ENCODE assay signal across 9 mouse cellular contexts in the genomic region with DNA sequence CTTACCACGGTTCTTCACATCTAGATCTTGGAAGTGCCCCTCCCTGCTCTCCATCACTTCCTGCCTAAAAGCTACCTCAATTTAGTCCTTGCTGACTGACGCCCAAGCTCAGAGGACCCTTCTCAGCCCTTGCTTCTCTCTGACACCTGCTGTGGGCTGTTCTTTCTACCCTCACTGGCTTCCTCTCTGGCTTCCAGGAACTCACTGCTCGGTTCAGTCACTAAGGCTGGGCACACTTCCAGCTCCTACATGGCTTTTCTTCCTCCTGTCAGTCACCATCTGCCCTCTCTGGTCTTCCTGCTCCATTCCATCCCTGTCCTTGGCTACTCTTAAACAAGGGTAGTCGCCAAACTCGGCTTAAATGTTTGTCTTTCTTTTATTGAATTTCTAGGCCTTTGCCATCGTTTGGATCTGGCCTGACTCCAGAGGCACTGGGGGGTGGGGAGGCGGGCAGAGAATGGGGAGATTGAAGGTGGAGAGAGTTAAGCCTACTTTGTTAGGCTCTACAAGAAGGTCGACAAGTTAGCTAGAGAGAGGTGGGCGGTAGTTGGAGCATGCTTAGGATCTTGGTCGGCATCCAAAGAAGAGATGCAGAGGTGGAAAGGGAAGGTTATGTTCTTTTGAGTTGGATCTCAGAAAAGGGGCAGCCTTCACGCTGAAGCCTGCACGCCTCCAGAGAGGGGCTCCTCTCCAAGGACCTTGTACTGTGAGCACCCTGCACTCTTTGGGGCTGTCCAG. TPM values are rescaled to one million over a fixed set of nuclear protein-coding genes. Genes with fewer than 3 reads are reported as not detected.
DNase-seq lines count a peak whose midpoint lies in the region; ATAC-seq lines count a peak whose summit lies in the region.
"Had no signal": no experiment of that assay in that cellular context is flagged by ENCODE, and none has a peak within 500 bp of the region (broad histone marks: within the 10 kb centered on the region; RNA-seq: fewer than 3 reads in every experiment).

No protein-coding gene starts in this region.

- H3K27ac ChIP-seq in midbrain, embryonic 14.5 days (replicated peaks; ENCODE audit: low read depth, low read length) = no peak overlapping the region
- H3K27ac ChIP-seq in midbrain, embryonic 15.5 days = no peak overlapping the region
- H3K27ac ChIP-seq in heart, embryonic 12.5 days (ENCODE audit: poor library complexity, severe bottlenecking) = no peak overlapping the region
- H3K27ac ChIP-seq in liver, embryonic 12.5 days = peak overlapping the region; percentile 91
- H3K27ac ChIP-seq: embryonic facial prominence, embryonic 13.5 days had no signal

- 79% methylated on average over 12 of the region's 12 CpGs for WGBS in midbrain, embryonic 14.5 days
- WGBS in midbrain, embryonic 15.5 days = 75% methylated on average over 12 of the region's 12 CpGs
- 63% methylated on average over 12 of the region's 12 CpGs for WGBS in heart, embryonic 12.5 days
- 43% methylated on average over 12 of the region's 12 CpGs for WGBS in liver, embryonic 12.5 days (ENCODE audit: insufficient replicate concordance)

- no peaks in the 10 kb centered on the region for H3K9me3 ChIP-seq in midbrain, embryonic 14.5 days (ENCODE audit: control insufficient read depth, low read length)
- H3K9me3 ChIP-seq in midbrain, embryonic 15.5 days = no peaks in the 10 kb centered on the region
- no peaks in the 10 kb centered on the region for H3K9me3 ChIP-seq in heart, embryonic 12.5 days (replicated peaks)
- no peaks in the 10 kb centered on the region for H3K9me3 ChIP-seq in liver, embryonic 12.5 days (replicated peaks)
- H3K9me3 ChIP-seq: embryonic facial prominence, embryonic 13.5 days had no signal

- no peak overlapping the region for H3K4me2 ChIP-seq in midbrain, embryonic 14.5 days (ENCODE audit: low read length)
- H3K4me2 ChIP-seq in midbrain, embryonic 15.5 days = no peak overlapping the region
- peak overlapping the region; percentile 21 for H3K4me2 ChIP-seq in heart, embryonic 12.5 days
- peak overlapping the region; percentile 60 for H3K4me2 ChIP-seq in liver, embryonic 12.5 days
- H3K4me2 ChIP-seq: embryonic facial prominence, embryonic 13.5 days had no signal

- H3K36me3 ChIP-seq in midbrain, embryonic 14.5 days (ENCODE audit: control insufficient read depth, insufficient read depth, low read length) = no peaks in the 10 kb centered on the region
- no peaks in the 10 kb centered on the region for H3K36me3 ChIP-seq in midbrain, embryonic 15.5 days (replicated peaks)
- no peaks in the 10 kb centered on the region for H3K36me3 ChIP-seq in heart, embryonic 12.5 days
- H3K36me3 ChIP-seq in liver, embryonic 12.5 days = no peaks in the 10 kb centered on the region
- H3K36me3 ChIP-seq: embryonic facial prominence, embryonic 13.5 days had no signal

- H3K4me3 ChIP-seq in midbrain, embryonic 14.5 days (replicated peaks; ENCODE audit: low read depth, low read length) = no peak overlapping the region
- H3K4me3 ChIP-seq in midbrain, embryonic 15.5 days = no peak overlapping the region
- H3K4me3 ChIP-seq in heart, embryonic 12.5 days = no peak overlapping the region
- H3K4me3 ChIP-seq in liver, embryonic 12.5 days = peak overlapping the region; percentile 21; the same call in 1 of the 2 replicates
- H3K4me3 ChIP-seq: embryonic facial prominence, embryonic 13.5 days had no signal

- no peak for ATAC-seq in midbrain, embryonic 14.5 days (ENCODE audit: low FRiP score, low TSS enrichment)
- ATAC-seq in midbrain, embryonic 15.5 days (replicated peaks) = no peak
- no peak for ATAC-seq in heart, embryonic 12.5 days (ENCODE audit: insufficient number of reproducible peaks, low FRiP score)
- no peak for ATAC-seq in liver, embryonic 12.5 days

- DNase-seq in cerebellum, adult 18-20 months = peak; percentile 6 to 19
- no peak for DNase-seq in cerebellum, adult 11-12 months
- peak; percentile 9 for DNase-seq in midbrain, embryonic 14.5 days
- peak; percentile 23 to 33 for DNase-seq in thymus, postnatal 10 days (ENCODE audit: low spot score in 2 of 2)
- no peak for DNase-seq in right cerebral cortex, postnatal 36 days (ENCODE audit: low spot score in 2 of 2)

- no peak overlapping the region for H3K9ac ChIP-seq in midbrain, embryonic 14.5 days (replicated peaks; ENCODE audit: low read length)
- H3K9ac ChIP-seq in midbrain, embryonic 15.5 days = no peak overlapping the region
- no peak overlapping the region for H3K9ac ChIP-seq in heart, embryonic 12.5 days
- H3K9ac ChIP-seq in liver, embryonic 12.5 days = peak overlapping the region; percentile 12; the same call in 1 of the 2 replicates
- H3K9ac ChIP-seq: embryonic facial prominence, embryonic 13.5 days had no signal

- H3K4me1 ChIP-seq in midbrain, embryonic 14.5 days (ENCODE audit: control insufficient read depth, insufficient read depth, low read length) = no peaks in the 10 kb centered on the region
- H3K4me1 ChIP-seq in midbrain, embryonic 15.5 days = no peaks in the 10 kb centered on the region
- peaks cover 22% of the 10 kb centered on the region for H3K4me1 ChIP-seq in heart, embryonic 12.5 days (replicated peaks)
- peaks cover 87% of the 10 kb centered on the region for H3K4me1 ChIP-seq in liver, embryonic 12.5 days
- H3K4me1 ChIP-seq: embryonic facial prominence, embryonic 13.5 days had no signal

- H3K27me3 ChIP-seq in midbrain, embryonic 14.5 days (ENCODE audit: control insufficient read depth, insufficient read depth, low read length) = no peaks in the 10 kb centered on the region
- H3K27me3 ChIP-seq in midbrain, embryonic 15.5 days (replicated peaks) = no peaks in the 10 kb centered on the region
- 0 out of 2 replicates have a peak, but pooled peaks cover 9% of the 10 kb centered on the region for H3K27me3 ChIP-seq in heart, embryonic 12.5 days (replicated peaks)
- H3K27me3 ChIP-seq in liver, embryonic 12.5 days (replicated peaks) = 0 out of 2 replicates have a peak, but pooled peaks cover 5% of the 10 kb centered on the region
- H3K27me3 ChIP-seq: embryonic facial prominence, embryonic 13.5 days had no signal

RNA-seq across cellular contexts. Expression of gene Coq2, which starts 31.5 kb away (rescaled TPM):
- polyA plus RNA-seq in midbrain, embryonic 14.5 days (2014; fragmentation: Nextera tagmentation; extraction: Ambion mirVana) = 52.1 and 54.8 TPM in 2 replicates
- polyA plus RNA-seq in midbrain, embryonic 15.5 days (2015; fragmentation: Nextera tagmentation; extraction: Ambion mirVana) = 48.4 and 49.2 TPM in 2 replicates
- polyA plus RNA-seq in heart, embryonic 12.5 days (2016; fragmentation: Nextera tagmentation; extraction: Ambion mirVana) = 71.5 and 75.7 TPM in 2 replicates
- polyA plus RNA-seq in liver, embryonic 12.5 days (2016; fragmentation: Nextera tagmentation; extraction: Ambion mirVana) = 42.4 and 42.8 TPM in 2 replicates

Comparison
In these comparisons a context has a peak if more than half of its experiments do, and no peak if none do; other contexts are left out.
1. DNase-seq: peak in cerebellum, adult 18-20 months (2 of 2), midbrain, embryonic 14.5 days (single experiment) and thymus, postnatal 10 days (2 of 2); none in cerebellum, adult 11-12 months (single experiment) and right cerebral cortex, postnatal 36 days (0 of 2).
2. H3K4me2 ChIP-seq: peak in heart, embryonic 12.5 days (single experiment) and liver, embryonic 12.5 days (single experiment); none in midbrain, embryonic 14.5 days (single experiment) and midbrain, embryonic 15.5 days (single experiment).